Mouse (Mus musculus): Measurements from ENCODE around the gene Ms4a14. TPM values are rescaled to one million over a fixed set of nuclear protein-coding genes. Genes with fewer than 3 reads are reported as not detected.

Gene Ms4a14
- not detected for total RNA-seq (2023)

GRCm38 (mm10) chr19:11314354-11314753 is at the start of gene Ms4a14:
Gene Ms4a14, minus strand, starts transcription at chr19:11314454.

DNA sequence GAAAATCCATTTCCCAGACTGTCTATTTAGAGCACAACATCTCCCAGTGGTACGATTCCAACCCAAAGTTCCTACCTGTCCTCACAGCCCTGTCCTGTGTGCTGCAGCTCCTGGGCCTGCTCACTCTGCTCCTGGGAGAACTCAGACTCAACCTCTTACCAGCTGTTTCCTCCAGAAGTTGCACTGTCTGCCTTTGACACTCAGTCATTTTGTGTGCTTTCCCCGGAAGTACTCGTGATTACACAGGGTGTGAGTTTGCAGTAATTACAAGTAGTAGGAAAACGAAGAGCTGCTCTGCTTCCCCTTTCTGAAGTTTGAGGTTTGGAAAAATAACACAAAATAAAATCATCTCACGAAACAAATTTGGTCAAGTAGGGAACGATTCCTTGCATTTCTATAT is 21.7 kb upstream of the Ms4a14 start, which contains the start of gene Ms4a7:
Gene Ms4a7 (minus strand): TSS at position 215 of the 400 bp plus-strand sequence.

GRCm38 (mm10) chr19:11283773-11284172 is 30.5 kb downstream of the Ms4a14 start, which contains the start of gene Ms4a5:
Gene Ms4a5, minus strand, starts transcription at chr19:11283873.

DNA sequence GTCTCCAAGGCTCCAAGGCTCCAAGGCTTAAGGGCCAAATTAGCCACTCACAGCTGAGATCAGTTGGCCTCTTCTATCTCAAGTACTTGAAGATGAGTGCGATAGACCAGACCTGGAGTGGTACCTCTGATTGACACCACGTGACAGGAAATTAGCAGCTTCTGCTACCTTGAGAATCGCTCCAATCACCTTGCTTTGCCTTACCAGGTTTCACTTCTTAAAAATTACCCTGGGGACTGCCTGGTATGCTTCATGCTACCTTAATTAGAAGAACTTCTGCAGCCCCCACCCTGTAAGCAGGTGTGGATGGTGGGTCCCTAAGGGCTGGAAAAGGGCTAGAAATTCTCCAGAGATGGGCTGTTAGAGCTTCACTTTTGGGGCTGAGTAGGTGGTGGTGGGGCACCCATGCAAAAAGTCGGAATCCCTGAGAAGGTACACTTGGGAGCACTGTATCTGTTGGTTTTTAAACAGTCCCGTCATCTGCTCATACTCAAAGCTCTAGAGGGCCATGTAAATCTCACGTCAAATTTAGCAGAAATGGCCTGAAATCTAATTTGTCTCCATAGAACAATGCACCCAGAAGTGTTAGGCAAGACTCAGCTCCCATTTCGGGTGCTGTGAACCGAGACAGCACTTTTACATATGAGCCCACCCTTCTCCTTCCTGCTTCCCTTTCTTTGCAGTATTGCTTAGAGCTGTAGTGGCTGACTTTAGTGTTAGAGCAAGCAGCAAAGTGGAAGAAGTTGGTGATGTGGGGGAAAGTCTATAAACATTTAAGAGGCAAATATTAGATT is 48.0 kb downstream of the Ms4a14 start, which contains the start of gene Ms4a1:
Gene Ms4a1 (minus strand): TSS at position 190 of the 794 bp plus-strand sequence.

Other genes with a start within 250 kb of the Ms4a14 start
- gene Ms4a8a, start 233.4 kb downstream of the Ms4a14 start, total RNA-seq (2023) = 1 to 10 TPM; 1.5 to 1.7 TPM
- gene 1700017D01Rik, start 183.6 kb downstream of the Ms4a14 start, total RNA-seq (2023) = not detected
- not detected for gene 1700025F22Rik, start 149.1 kb downstream of the Ms4a14 start, total RNA-seq (2023)
- gene Ms4a13, start 117.7 kb downstream of the Ms4a14 start, total RNA-seq (2023) = not detected
- not detected for gene Ms4a12, start 82.0 kb downstream of the Ms4a14 start, total RNA-seq (2023)
- 1 to 10 TPM in 1 of 2 experiments, under 1 TPM in 1; 0.62 to 3.3 TPM for gene Ms4a1, start 48.2 kb downstream of the Ms4a14 start, total RNA-seq (2023)
- gene Ms4a5, start 30.6 kb downstream of the Ms4a14 start, total RNA-seq (2023) = not detected
- gene Ms4a7, start 21.7 kb upstream of the Ms4a14 start, total RNA-seq (2023) = not detected
- gene Ms4a4a, start 61.1 kb upstream of the Ms4a14 start, total RNA-seq (2023) = 1 to 10 TPM; 1.2 to 2.3 TPM
- gene Ms4a4c, start 90.3 kb upstream of the Ms4a14 start, total RNA-seq (2023) = 10 to 100 TPM; 55.3 to 55.9 TPM
- 1,000 to 10,000 TPM in 1 of 2 experiments, 100 to 1,000 TPM in 1; 967 to 1,146 TPM for gene Ms4a4b, start 129.1 kb upstream of the Ms4a14 start, total RNA-seq (2023)
- gene Ms4a6c, start 154.9 kb upstream of the Ms4a14 start, total RNA-seq (2023) = 10 to 100 TPM; 46.6 to 58.0 TPM
- gene Gm8369, start 171.5 kb upstream of the Ms4a14 start, total RNA-seq (2023) = 100 to 1,000 TPM; 169 to 211 TPM
- 100 to 1,000 TPM; 526 to 627 TPM for gene Ms4a6b, start 202.1 kb upstream of the Ms4a14 start, total RNA-seq (2023)
- gene Ms4a4d, start 222.3 kb upstream of the Ms4a14 start, total RNA-seq (2023) = 1 to 10 TPM in 1 of 2 experiments, under 1 TPM in 1; 0.61 to 1.0 TPM